Mouse (Mus musculus) T-cell, adult 66 days (primary cell): ENCODE measurements around the gene Fam241a. TPM values are rescaled to one million over a fixed set of nuclear protein-coding genes. Genes with fewer than 3 reads are reported as not detected.

Experiments
- total RNA-seq, 2 experiments: library from RNA; stranded (reverse); gene quantifications; 3 replicates in 1 of 2; 4 replicates in 1 of 2; pipeline ENCODE4 v1.2.4; 2023

The Fam241a gene
- 10 to 100 TPM; 29.4 to 31.2 TPM for total RNA-seq

DNA sequence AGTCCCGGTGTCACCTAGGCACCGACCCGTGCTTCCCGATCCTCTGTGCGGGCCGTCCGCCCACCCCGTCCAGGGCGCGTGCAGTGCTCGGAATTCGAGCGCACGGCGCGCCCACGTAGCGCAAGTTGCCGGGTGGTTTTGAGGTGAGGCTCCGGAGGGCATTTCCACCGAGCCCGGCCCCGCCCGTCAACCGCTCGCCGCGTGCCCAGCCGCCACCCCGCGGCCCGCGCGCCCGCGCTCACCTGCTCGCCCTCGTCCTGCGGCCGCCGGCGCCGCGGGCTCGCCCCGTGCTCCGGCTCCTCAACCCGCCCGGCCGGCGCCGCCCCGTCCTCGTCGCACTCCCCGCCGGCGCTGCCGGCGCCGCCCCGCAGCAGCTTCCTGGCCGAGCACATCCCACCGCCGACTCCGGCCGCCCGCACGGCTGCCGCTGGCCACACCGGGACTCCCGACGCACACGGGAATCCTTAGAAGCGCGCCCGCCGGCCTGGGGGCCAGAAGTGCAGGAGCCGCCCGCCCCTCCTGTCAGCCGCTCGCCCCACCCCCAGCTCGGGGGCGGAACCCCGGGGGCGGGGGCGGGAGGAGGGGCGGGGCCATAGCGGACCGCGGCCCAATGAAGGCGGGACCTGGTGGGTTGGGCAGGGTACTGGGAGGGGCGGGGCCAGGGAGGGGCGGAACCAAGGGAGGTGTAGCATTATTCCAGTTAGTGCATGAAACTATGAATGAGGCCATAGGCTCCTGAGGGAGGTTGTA lies at the start of gene Fam241a:
Fam241a (minus strand) TSS at position 533 of the 750 bp plus-strand sequence.

GRCm38 (mm10) chr3:127837154-127837865 lies 58.8 kb downstream of the Fam241a start, which contains the start of gene Ap1ar:
Gene Ap1ar, minus strand, starts transcription at chr3:127837523.

Other genes with a start within 250 kb of the Fam241a start
- gene Alpk1, start 115.8 kb downstream of the Fam241a start, total RNA-seq = 1 to 10 TPM; 5.2 to 5.9 TPM
- 1 to 10 TPM in 1 of 2 experiments, under 1 TPM in 1; 0.50 to 1.3 TPM for gene Tifa, start 106.5 kb downstream of the Fam241a start, total RNA-seq
- 10 to 100 TPM; 56.1 to 68.5 TPM for gene Ap1ar, start 58.8 kb downstream of the Fam241a start, total RNA-seq